Mouse (Mus musculus) bone marrow macrophage, adult 2 months (primary cell): Measurements from ENCODE around the gene Elp6.

Experiments used
- CTCF ChIP-seq: IDR thresholded peaks from 2 replicates; pipeline ENCODE4 v1.5.1; 2012; ENCODE audit warnings: low read depth, mild to moderate bottlenecking, low read length, moderate library complexity
- POLR2A ChIP-seq: IDR thresholded peaks from 2 replicates; pipeline ENCODE4 v1.6.1; 2012; ENCODE audit warnings: mild to moderate bottlenecking, low read depth, low read length, borderline replicate concordance

GRCm38 (mm10) chr9:110329655-110330054 lies 24.7 kb downstream of the Elp6 start:
- TF ChIP-seq POLR2A (no peak), CTCF (no peak)
